Mouse (Mus musculus): ENCODE data around the gene Pik3ca. TPM values are rescaled to one million over a fixed set of nuclear protein-coding genes. Genes with fewer than 3 reads are reported as not detected.
A peak's percentile ranks its signal among the peaks of the same experiment; 100 is the strongest.

Pik3ca gene
- polyA plus RNA-seq, 1 experiment = 24.0 TPM

GRCm38 (mm10) chr3:32379891-32380290 is 17.6 kb upstream of the Pik3ca start:
- no peaks in the 10 kb centered on the region for H3K9me3 ChIP-seq (replicated peaks; ENCODE audit: control insufficient read depth, insufficient read depth, low read length, poor library complexity, severe bottlenecking)
- no peak overlapping the region for H3K27ac ChIP-seq (ENCODE audit: insufficient read depth, low read length)
- H3K27me3 ChIP-seq (ENCODE audit: control insufficient read depth, insufficient read depth, low read length, poor library complexity, severe bottlenecking) = no peaks in the 10 kb centered on the region
- no peaks in the 10 kb centered on the region for H3K36me3 ChIP-seq (ENCODE audit: control insufficient read depth, insufficient read depth, low read length, poor library complexity, severe bottlenecking)
- no peak overlapping the region for H3K4me3 ChIP-seq (ENCODE audit: low read depth, low read length)
- H3K9ac ChIP-seq (ENCODE audit: low read depth, poor library complexity, severe bottlenecking) = no peak overlapping the region
- no peak for TF ChIP-seq EP300 (IDR thresholded peaks at IDR 0.05; ENCODE audit: insufficient read depth, low read depth, low read length)
- TF ChIP-seq CTCF (IDR thresholded peaks at IDR 0.05; ENCODE audit: low read depth, low read length) = peak; percentile 77
- no peaks in the 10 kb centered on the region for H3K4me1 ChIP-seq (ENCODE audit: control insufficient read depth, insufficient read depth, low read length)

GRCm38 (mm10) chr3:32381556-32381955 is 15.9 kb upstream of the Pik3ca start:
- TF ChIP-seq CTCF (IDR thresholded peaks at IDR 0.05; ENCODE audit: low read depth, low read length) (no peak), POLR2A (IDR thresholded peaks at IDR 0.05; ENCODE audit: insufficient read depth, low read length) (no peak), EP300 (IDR thresholded peaks at IDR 0.05; ENCODE audit: insufficient read depth, low read depth, low read length) (no peak)

GRCm38 (mm10) chr3:32392841-32393240 is 4.6 kb upstream of the Pik3ca start:
- Histone ChIP-seq H3K9me3 (replicated peaks; ENCODE audit: control insufficient read depth, insufficient read depth, low read length, poor library complexity, severe bottlenecking) (no peaks in the 10 kb centered on the region), H3K36me3 (ENCODE audit: control insufficient read depth, insufficient read depth, low read length, poor library complexity, severe bottlenecking) (no peaks in the 10 kb centered on the region), H3K4me1 (ENCODE audit: control insufficient read depth, insufficient read depth, low read length) (no peaks in the 10 kb centered on the region), H3K27me3 (ENCODE audit: control insufficient read depth, insufficient read depth, low read length, poor library complexity, severe bottlenecking) (no peaks in the 10 kb centered on the region), H3K9ac (ENCODE audit: low read depth, poor library complexity, severe bottlenecking) (no peak overlapping the region), H3K27ac (ENCODE audit: insufficient read depth, low read length) (no peak overlapping the region), H3K4me3 (ENCODE audit: low read depth, low read length) (no peak overlapping the region)
- TF ChIP-seq POLR2A (IDR thresholded peaks at IDR 0.05; ENCODE audit: insufficient read depth, low read length) (no peak), CTCF (IDR thresholded peaks at IDR 0.05; ENCODE audit: low read depth, low read length) (no peak), EP300 (IDR thresholded peaks at IDR 0.05; ENCODE audit: insufficient read depth, low read depth, low read length) (no peak)

More at GRCm38 (mm10) chr3:32381556-32381955, 15.9 kb upstream of the Pik3ca start:
- Histone ChIP-seq H3K27ac (ENCODE audit: insufficient read depth, low read length) (no peak overlapping the region), H3K36me3 (ENCODE audit: control insufficient read depth, insufficient read depth, low read length, poor library complexity, severe bottlenecking) (no peaks in the 10 kb centered on the region), H3K9me3 (replicated peaks; ENCODE audit: control insufficient read depth, insufficient read depth, low read length, poor library complexity, severe bottlenecking) (no peaks in the 10 kb centered on the region), H3K9ac (ENCODE audit: low read depth, poor library complexity, severe bottlenecking) (no peak overlapping the region), H3K4me3 (ENCODE audit: low read depth, low read length) (no peak overlapping the region), H3K27me3 (ENCODE audit: control insufficient read depth, insufficient read depth, low read length, poor library complexity, severe bottlenecking) (no peaks in the 10 kb centered on the region; the same call in 1 of the 2 replicates), H3K4me1 (ENCODE audit: control insufficient read depth, insufficient read depth, low read length) (no peaks in the 10 kb centered on the region)

GRCm38 (mm10) chr3:32393986-32394385 is 3.5 kb upstream of the Pik3ca start:
- H3K36me3 ChIP-seq (ENCODE audit: control insufficient read depth, insufficient read depth, low read length, poor library complexity, severe bottlenecking) = no peaks in the 10 kb centered on the region
- no peak overlapping the region for H3K27ac ChIP-seq (ENCODE audit: insufficient read depth, low read length)
- no peak for TF ChIP-seq POLR2A (IDR thresholded peaks at IDR 0.05; ENCODE audit: insufficient read depth, low read length)
- no peak for TF ChIP-seq EP300 (IDR thresholded peaks at IDR 0.05; ENCODE audit: insufficient read depth, low read depth, low read length)
- TF ChIP-seq CTCF (IDR thresholded peaks at IDR 0.05; ENCODE audit: low read depth, low read length) = no peak
- H3K27me3 ChIP-seq (ENCODE audit: control insufficient read depth, insufficient read depth, low read length, poor library complexity, severe bottlenecking) = no peaks in the 10 kb centered on the region
- H3K9ac ChIP-seq (ENCODE audit: low read depth, poor library complexity, severe bottlenecking) = no peak overlapping the region
- no peaks in the 10 kb centered on the region for H3K4me1 ChIP-seq (ENCODE audit: control insufficient read depth, insufficient read depth, low read length)
- no peak overlapping the region for H3K4me3 ChIP-seq (ENCODE audit: low read depth, low read length)
- no peaks in the 10 kb centered on the region for H3K9me3 ChIP-seq (replicated peaks; ENCODE audit: control insufficient read depth, insufficient read depth, low read length, poor library complexity, severe bottlenecking)

GRCm38 (mm10) chr3:32395771-32396551 is 1.5 kb upstream of the Pik3ca start:
- peak overlapping the region; percentile 4 for H3K9ac ChIP-seq (ENCODE audit: low read depth, poor library complexity, severe bottlenecking)
- no peaks in the 10 kb centered on the region for H3K27me3 ChIP-seq (ENCODE audit: control insufficient read depth, insufficient read depth, low read length, poor library complexity, severe bottlenecking)
- H3K36me3 ChIP-seq (ENCODE audit: control insufficient read depth, insufficient read depth, low read length, poor library complexity, severe bottlenecking) = no peaks in the 10 kb centered on the region
- no peaks in the 10 kb centered on the region for H3K9me3 ChIP-seq (replicated peaks; ENCODE audit: control insufficient read depth, insufficient read depth, low read length, poor library complexity, severe bottlenecking)
- H3K4me3 ChIP-seq (ENCODE audit: low read depth, low read length) = peak overlapping the region; percentile 68
- TF ChIP-seq EP300 (IDR thresholded peaks at IDR 0.05; ENCODE audit: insufficient read depth, low read depth, low read length) (no peak), POLR2A (IDR thresholded peaks at IDR 0.05; ENCODE audit: insufficient read depth, low read length) (no peak), CTCF (IDR thresholded peaks at IDR 0.05; ENCODE audit: low read depth, low read length) (no peak)
- 0 out of 2 replicates have a peak overlapping the region, but pooled peaks have one; percentile 23 for H3K27ac ChIP-seq (ENCODE audit: insufficient read depth, low read length)
- H3K4me1 ChIP-seq (ENCODE audit: control insufficient read depth, insufficient read depth, low read length) = no peaks in the 10 kb centered on the region

GRCm38 (mm10) chr3:32396794-32397460 is 544 bp upstream of the Pik3ca start:
- Histone ChIP-seq H3K36me3 (ENCODE audit: control insufficient read depth, insufficient read depth, low read length, poor library complexity, severe bottlenecking) (no peaks in the 10 kb centered on the region), H3K27me3 (ENCODE audit: control insufficient read depth, insufficient read depth, low read length, poor library complexity, severe bottlenecking) (no peaks in the 10 kb centered on the region), H3K9me3 (replicated peaks; ENCODE audit: control insufficient read depth, insufficient read depth, low read length, poor library complexity, severe bottlenecking) (no peaks in the 10 kb centered on the region), H3K4me1 (ENCODE audit: control insufficient read depth, insufficient read depth, low read length) (no peaks in the 10 kb centered on the region), H3K27ac (ENCODE audit: insufficient read depth, low read length) (no peak overlapping the region), H3K9ac (ENCODE audit: low read depth, poor library complexity, severe bottlenecking) (peak overlapping the region; percentile 83), H3K4me3 (ENCODE audit: low read depth, low read length) (peak overlapping the region; percentile 81)
- TF ChIP-seq POLR2A (IDR thresholded peaks at IDR 0.05; ENCODE audit: insufficient read depth, low read length) (peak; percentile 80), EP300 (IDR thresholded peaks at IDR 0.05; ENCODE audit: insufficient read depth, low read depth, low read length) (no peak)
